Mouse (Mus musculus) lung, embryonic 14.5 days (tissue): Measurements from ENCODE around the gene Pml. TPM values are rescaled to one million over a fixed set of nuclear protein-coding genes. Genes with fewer than 3 reads are reported as not detected.

ENCODE experiments used
- ATAC-seq: fragments of 200-750 bp; cut with Nextera tagmentation; 2 replicates; pipeline ENCODE4 v1.8.0; 2017; ENCODE audit warnings: mild to moderate bottlenecking, moderate TSS enrichment, moderate library complexity; ENCODE audit not compliant: insufficient read depth
- DNase-seq: peaks from one replicate; pipeline ENCODE4 v3.0.0-alpha.2; 2015
- H3K27ac ChIP-seq: fragments of 300-500 bp; sonication (generic); 2 replicates; pipeline ENCODE4 v1.5.1; 2014; ENCODE audit warnings: low read depth, mild to moderate bottlenecking, moderate library complexity
- H3K27me3 ChIP-seq: fragments of 300-500 bp; sonication (generic); 2 replicates; pipeline ENCODE4 v1.6.1; 2014; ENCODE audit warnings: low read length, control low read depth; ENCODE audit not compliant: insufficient read depth
- H3K36me3 ChIP-seq: fragments of 300-500 bp; sonication (generic); 2 replicates; pipeline ENCODE4 v1.6.1; 2014; ENCODE audit warnings: control low read depth; ENCODE audit not compliant: insufficient read depth
- H3K4me1 ChIP-seq: fragments of 300-500 bp; sonication (generic); 2 replicates; pipeline ENCODE4 v1.6.1; 2014; ENCODE audit warnings: antibody characterized with exemption, control low read depth; ENCODE audit not compliant: insufficient read depth
- H3K4me2 ChIP-seq: fragments of 300-500 bp; sonication (generic); 2 replicates; pipeline ENCODE4 v1.6.1; 2014; ENCODE audit warnings: mild to moderate bottlenecking
- H3K4me3 ChIP-seq: fragments of 300-500 bp; sonication (generic); 2 replicates; pipeline ENCODE4 v1.5.1; 2014; ENCODE audit warnings: low read depth, low read length
- H3K9ac ChIP-seq: fragments of 300-500 bp; sonication (generic); 2 replicates; pipeline ENCODE4 v1.6.1; 2014
- H3K9me3 ChIP-seq: fragments of 300-500 bp; sonication (generic); 2 replicates; pipeline ENCODE4 v1.6.1; 2016; ENCODE audit warnings: low read depth, low read length, control low read depth
- CTCF ChIP-seq: IDR thresholded peaks from 2 replicates; pipeline ENCODE4 v1.5.1; 2016; ENCODE audit warnings: antibody characterized with exemption, low read depth
- WGBS: fragments of 180-500 bp; shearing (Covaris S2); extraction: QIAGEN DNeasy Blood & Tissue Kit; methylation state at CpG from one replicate; pipeline ENCODE4 v1.1.7; 2014; 5-methylcytosine and 5-hydroxymethylcytosine counted together
- polyA plus RNA-seq: library from polyadenylated mRNA; unstranded; fragments of >200 nt; fragmentation: Nextera tagmentation; extraction: Ambion mirVana; gene quantifications from 2 replicates; pipeline ENCODE4 v1.2.1, GENCODE M21; 2014

Gene Pml
- polyA plus RNA-seq, 1 experiment from 2014 or later, result 23.2 TPM

DNA sequence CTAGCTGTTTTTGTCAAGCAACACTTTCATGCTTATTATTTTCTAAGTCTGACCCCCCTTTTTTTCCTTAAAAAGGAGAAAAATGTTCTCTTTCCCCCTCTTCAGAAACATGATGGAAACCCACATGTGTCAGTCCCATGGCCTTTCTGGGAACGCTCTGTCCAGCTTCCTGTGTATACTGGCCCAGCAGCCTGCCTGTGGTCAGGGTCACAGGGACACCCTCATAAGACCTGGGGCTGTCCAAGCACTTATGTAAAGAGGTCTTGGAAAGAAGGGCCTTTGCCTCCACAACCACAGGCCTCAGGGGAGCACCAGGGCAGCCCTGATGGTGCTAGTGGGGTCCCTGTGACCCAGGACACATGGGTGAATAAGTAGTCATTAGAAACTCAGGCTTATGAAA is 39.5 kb upstream of the Pml start:
- 67% methylated on average over 1 of the region's 1 CpGs for WGBS
- DNase-seq (no peak), ATAC-seq (no peak)

GRCm38 (mm10) chr9:58283431-58283830 is 33.8 kb upstream of the Pml start:
- Histone ChIP-seq H3K4me2 (no peak overlapping the region), H3K27me3 (no peaks in the 10 kb centered on the region), H3K9me3 (no peaks in the 10 kb centered on the region), H3K4me3 (no peak overlapping the region), H3K4me1 (no peaks in the 10 kb centered on the region), H3K27ac (peak overlapping the region; percentile 18; the same call in 1 of the 2 replicates), H3K36me3 (no peaks in the 10 kb centered on the region), H3K9ac (no peak overlapping the region)
- DNase-seq, result peak; percentile 59
- WGBS, result 40% methylated on average over 7 of the region's 7 CpGs
- ATAC-seq, result peak; percentile 29; the same call in 1 of the 2 replicates
- no peak for TF ChIP-seq CTCF

More for the DNA sequence above, 39.5 kb upstream of the Pml start:
- H3K27ac ChIP-seq, result no peak overlapping the region
- no peak overlapping the region for H3K9ac ChIP-seq
- H3K4me1 ChIP-seq, result no peaks in the 10 kb centered on the region
- no peak for TF ChIP-seq CTCF
- H3K36me3 ChIP-seq, result no peaks in the 10 kb centered on the region
- no peaks in the 10 kb centered on the region for H3K27me3 ChIP-seq
- H3K4me2 ChIP-seq, result no peak overlapping the region
- no peak overlapping the region for H3K4me3 ChIP-seq
- no peaks in the 10 kb centered on the region for H3K9me3 ChIP-seq

DNA sequence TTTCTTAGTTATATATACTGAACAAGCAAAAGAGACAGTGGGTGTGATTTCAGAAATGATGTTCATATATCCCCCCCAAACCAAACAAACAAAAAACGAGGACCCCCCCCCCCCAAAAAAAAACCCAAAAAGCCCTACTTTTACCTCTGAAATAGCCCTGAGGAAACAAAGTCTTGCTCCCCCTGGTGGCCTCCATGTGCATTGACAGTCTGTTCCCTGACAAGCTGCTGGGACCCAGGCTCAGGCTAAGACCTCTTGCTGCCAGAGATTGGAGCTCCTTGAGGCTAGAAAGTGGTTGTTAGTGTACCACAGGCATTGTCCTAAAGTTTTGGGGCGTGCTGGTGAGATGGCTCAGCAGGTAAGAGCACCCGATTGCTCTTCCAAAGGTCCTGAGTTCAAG is 32.0 kb upstream of the Pml start:
- no peak overlapping the region for H3K27ac ChIP-seq
- H3K4me3 ChIP-seq, result no peak overlapping the region
- 56% methylated on average over 3 of the region's 3 CpGs for WGBS
- H3K36me3 ChIP-seq, result no peaks in the 10 kb centered on the region
- DNase-seq (peak; percentile 56), ATAC-seq (no peak)
- no peaks in the 10 kb centered on the region for H3K9me3 ChIP-seq
- no peak overlapping the region for H3K9ac ChIP-seq
- peak; percentile 74 for TF ChIP-seq CTCF
- no peak overlapping the region for H3K4me2 ChIP-seq
- no peaks in the 10 kb centered on the region for H3K27me3 ChIP-seq
- no peaks in the 10 kb centered on the region for H3K4me1 ChIP-seq

DNA sequence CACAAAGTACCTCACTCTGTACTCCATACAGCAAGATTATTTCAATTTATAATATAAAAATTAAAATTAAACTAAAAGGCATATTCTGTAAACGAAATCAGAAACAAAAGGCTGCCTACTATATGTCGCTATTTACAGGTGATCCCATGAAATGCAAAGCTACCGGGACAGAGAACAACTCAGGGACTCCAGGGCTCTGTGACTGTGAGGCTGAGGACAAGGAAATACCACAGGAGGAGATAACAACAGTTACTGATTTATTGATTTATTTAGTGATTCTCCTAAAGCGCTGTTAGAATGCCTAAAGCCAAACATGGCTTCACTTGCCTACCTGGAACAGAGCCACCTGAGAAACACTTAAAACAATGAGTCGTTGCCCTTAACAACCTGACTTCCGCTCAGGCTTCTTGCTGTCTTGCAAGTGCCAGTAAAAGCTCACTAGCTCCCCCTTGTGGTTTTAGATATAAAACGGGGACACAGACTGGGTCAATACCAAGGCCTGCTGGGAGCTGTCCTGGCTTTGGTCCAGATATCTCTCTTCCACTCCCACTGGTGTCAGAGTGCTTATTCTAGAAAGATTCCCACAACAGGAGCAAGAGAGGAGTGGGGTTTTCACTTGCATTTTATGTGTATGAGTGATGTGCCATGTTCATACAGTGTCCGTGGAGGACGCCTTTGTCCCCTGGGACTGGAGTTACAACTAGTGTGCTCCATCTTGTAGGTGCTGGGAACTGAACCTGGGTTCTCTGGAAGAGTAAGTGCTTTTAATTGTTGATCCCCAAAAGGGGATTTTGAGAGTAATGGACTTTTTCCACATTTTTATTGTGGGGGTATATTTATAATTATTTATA is 30.9 kb upstream of the Pml start:
- ATAC-seq (peak; percentile 53; the same call in 1 of the 2 replicates), DNase-seq (peak; percentile 96)
- 37% methylated on average over 9 of the region's 9 CpGs for WGBS
- Histone ChIP-seq H3K4me1 (peaks cover 5% of the 10 kb centered on the region), H3K9ac (no peak overlapping the region), H3K36me3 (no peaks in the 10 kb centered on the region), H3K9me3 (no peaks in the 10 kb centered on the region), H3K4me2 (0 out of 2 replicates have a peak overlapping the region, but pooled peaks have one; percentile 4), H3K27me3 (no peaks in the 10 kb centered on the region), H3K4me3 (no peak overlapping the region), H3K27ac (no peak overlapping the region)
- TF ChIP-seq CTCF, result peak; percentile 84

DNA sequence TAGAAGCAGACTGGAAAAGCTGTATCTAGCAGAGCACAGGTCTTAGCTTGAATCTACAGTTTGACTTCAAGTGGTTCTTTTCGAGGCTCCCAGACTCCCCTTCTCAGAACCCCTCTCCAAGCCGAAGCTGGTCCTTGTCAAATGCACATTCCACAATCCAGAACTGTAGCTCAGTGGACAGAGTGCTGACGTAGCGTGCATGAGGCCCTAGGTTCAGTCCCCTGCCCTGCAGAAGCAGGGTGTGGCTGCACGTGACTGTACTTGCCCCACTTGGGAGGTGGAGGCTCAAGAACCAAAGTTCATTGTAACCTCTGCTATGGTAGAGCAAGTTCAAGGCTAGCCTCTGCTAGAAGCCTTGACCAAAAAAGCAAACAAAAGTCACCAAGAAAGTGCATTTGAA is 30.2 kb upstream of the Pml start:
- no peak for ATAC-seq
- no peak overlapping the region for H3K9ac ChIP-seq
- no peak overlapping the region for H3K4me2 ChIP-seq
- DNase-seq, result peak; percentile 19
- no peak overlapping the region for H3K27ac ChIP-seq
- no peaks in the 10 kb centered on the region for H3K27me3 ChIP-seq
- no peak for TF ChIP-seq CTCF
- H3K9me3 ChIP-seq, result no peaks in the 10 kb centered on the region
- 40% methylated on average over 5 of the region's 5 CpGs for whole genome bisulfite sequencing
- no peak overlapping the region for H3K4me3 ChIP-seq
- peaks cover 10% of the 10 kb centered on the region for H3K4me1 ChIP-seq
- H3K36me3 ChIP-seq, result no peaks in the 10 kb centered on the region

GRCm38 (mm10) chr9:58278821-58279723 is 29.5 kb upstream of the Pml start:
- no peak overlapping the region for H3K4me3 ChIP-seq
- H3K27ac ChIP-seq, result no peak overlapping the region
- no peak for TF ChIP-seq CTCF
- 54% methylated on average over 4 of the region's 4 CpGs for WGBS
- H3K4me1 ChIP-seq, result peaks cover 14% of the 10 kb centered on the region
- no peak overlapping the region for H3K9ac ChIP-seq
- H3K9me3 ChIP-seq, result no peaks in the 10 kb centered on the region
- no peak for ATAC-seq
- H3K27me3 ChIP-seq, result no peaks in the 10 kb centered on the region
- no peaks in the 10 kb centered on the region for H3K36me3 ChIP-seq
- no peak overlapping the region for H3K4me2 ChIP-seq
- no peak for DNase-seq

GRCm38 (mm10) chr9:58278313-58278712 is 28.7 kb upstream of the Pml start:
- WGBS, result 90% methylated on average over 4 of the region's 4 CpGs
- no peak overlapping the region for H3K4me3 ChIP-seq
- no peak overlapping the region for H3K9ac ChIP-seq
- DNase-seq, result no peak
- no peak overlapping the region for H3K27ac ChIP-seq
- H3K27me3 ChIP-seq, result no peaks in the 10 kb centered on the region
- H3K9me3 ChIP-seq, result no peaks in the 10 kb centered on the region
- H3K4me2 ChIP-seq, result no peak overlapping the region
- peaks cover 14% of the 10 kb centered on the region for H3K4me1 ChIP-seq
- ATAC-seq, result no peak
- TF ChIP-seq CTCF, result no peak
- no peaks in the 10 kb centered on the region for H3K36me3 ChIP-seq
